20 mouse cellular contexts compared by ENCODE assay signal in genomic region chr5:129026637-129027036, GRCm38 (mm10). TPM values are rescaled to one million over a fixed set of nuclear protein-coding genes. Genes with fewer than 3 reads are reported as not detected.
DNase-seq lines count a peak whose midpoint lies in the region; ATAC-seq and TF ChIP-seq lines count a peak whose summit lies in the region.
"Had no signal": no experiment of that assay in that cellular context is flagged by ENCODE, and none has a peak within 500 bp of the region (broad histone marks: within the 10 kb centered on the region; RNA-seq: fewer than 3 reads in every experiment).

No protein-coding gene starts in this region.

- intact Hi-C loops in left cerebral cortex, postnatal 10 days (cut with DNase I) = no loop called here

- no peaks in the 10 kb centered on the region for H3K27me3 ChIP-seq in forebrain, postnatal 0 days (ENCODE audit: insufficient read depth, low read length)
- no peaks in the 10 kb centered on the region for H3K27me3 ChIP-seq in forebrain, embryonic 13.5 days
- no peaks in the 10 kb centered on the region for H3K27me3 ChIP-seq in lung, embryonic 14.5 days (ENCODE audit: insufficient read depth, low read length)
- no peaks in the 10 kb centered on the region for H3K27me3 ChIP-seq in MEL (ENCODE audit: control insufficient read depth in 1 of 2, insufficient read depth in 2 of 2, low read length in 2 of 2)
- H3K27me3 ChIP-seq in embryonic facial prominence, embryonic 10.5 days (replicated peaks; ENCODE audit: low read depth, poor library complexity, severe bottlenecking) = no peaks in the 10 kb centered on the region
- H3K27me3 ChIP-seq: embryonic facial prominence, embryonic 12.5 days; hindbrain, embryonic 12.5 days; midbrain, embryonic 13.5 days had no signal

- TF ChIP-seq CTCF in forebrain, postnatal 0 days (IDR thresholded peaks at IDR 0.05; ENCODE audit: low read depth) = 0 out of 2 replicates have a peak, but pooled peaks have one; percentile 14
- peak; percentile 16; the same call in 1 of the 2 replicates for TF ChIP-seq CTCF in lung, embryonic 14.5 days (IDR thresholded peaks at IDR 0.05; ENCODE audit: low read depth)
- peak; percentile 15 to 50 (median 17); a peak in 3 of 6 replicates for TF ChIP-seq CTCF in MEL (IDR thresholded peaks at IDR 0.05 in 2 of 3, conservative IDR thresholded peaks at IDR 0.05 in 1 of 3; ENCODE audit: control insufficient read depth in 1 of 3, insufficient read depth in 1 of 3, low read depth in 2 of 3, low read length in 3 of 3, poor library complexity in 1 of 3, severe bottlenecking in 1 of 3)

- no peak overlapping the region for H3K27ac ChIP-seq in forebrain, postnatal 0 days (ENCODE audit: low read depth, low read length)
- H3K27ac ChIP-seq in forebrain, embryonic 13.5 days = no peak overlapping the region
- no peak overlapping the region for H3K27ac ChIP-seq in lung, embryonic 14.5 days (ENCODE audit: low read depth)
- no peak overlapping the region for H3K27ac ChIP-seq in MEL (ENCODE audit: control insufficient read depth, low read depth, low read length)
- H3K27ac ChIP-seq in embryonic facial prominence, embryonic 10.5 days (replicated peaks) = no peak overlapping the region
- H3K27ac ChIP-seq: embryonic facial prominence, embryonic 12.5 days; gastrocnemius, adult 2 months; hindbrain, embryonic 12.5 days; midbrain, embryonic 13.5 days had no signal

- H3K9ac ChIP-seq in forebrain, postnatal 0 days = no peak overlapping the region
- H3K9ac ChIP-seq in forebrain, embryonic 13.5 days = no peak overlapping the region
- no peak overlapping the region for H3K9ac ChIP-seq in lung, embryonic 14.5 days
- no peak overlapping the region for H3K9ac ChIP-seq in MEL (ENCODE audit: control insufficient read depth, low read depth, low read length, poor library complexity, severe bottlenecking)
- H3K9ac ChIP-seq: embryonic facial prominence, embryonic 12.5 days; hindbrain, embryonic 12.5 days; midbrain, embryonic 13.5 days had no signal

- peaks cover 8% of the 10 kb centered on the region for H3K79me2 ChIP-seq in MEL (ENCODE audit: control insufficient read depth, insufficient read depth, low read length, poor library complexity)

- 75% methylated on average over 1 of the region's 1 CpGs for WGBS in forebrain, postnatal 0 days
- 72% methylated on average over 1 of the region's 1 CpGs for WGBS in forebrain, embryonic 13.5 days
- 55% methylated on average over 1 of the region's 1 CpGs for WGBS in lung, embryonic 14.5 days
- 82% methylated on average over 1 of the region's 1 CpGs for WGBS in embryonic facial prominence, embryonic 10.5 days

- peaks cover 29% of the 10 kb centered on the region for H3K36me3 ChIP-seq in forebrain, postnatal 0 days (ENCODE audit: insufficient read depth)
- H3K36me3 ChIP-seq in forebrain, embryonic 13.5 days (ENCODE audit: poor library complexity, severe bottlenecking) = peaks cover 42% of the 10 kb centered on the region
- peaks cover 44% of the 10 kb centered on the region for H3K36me3 ChIP-seq in lung, embryonic 14.5 days (ENCODE audit: insufficient read depth)
- H3K36me3 ChIP-seq in MEL (ENCODE audit: control insufficient read depth in 1 of 2, insufficient read depth in 2 of 2, low read length in 2 of 2) = peaks cover 6 to 7% of the 10 kb centered on the region in 2 experiments; a peak in 3 of 4 replicates
- H3K36me3 ChIP-seq in embryonic facial prominence, embryonic 10.5 days (replicated peaks) = peaks cover 58% of the 10 kb centered on the region

- no peak for DNase-seq in forebrain, postnatal 0 days
- DNase-seq in lung, embryonic 14.5 days = no peak
- no peak for DNase-seq in lung, postnatal 36 days
- no peak for DNase-seq in MEL (ENCODE audit: low read depth, low spot score)
- no peak for DNase-seq in embryonic facial prominence, embryonic 10.5 days (ENCODE audit: low spot score)
- no peak for DNase-seq in left cerebral cortex, postnatal 10 days (ENCODE audit: extremely low spot score in 1 of 2, low spot score in 2 of 2)
- DNase-seq: adrenal gland, adult 2 months; B cell, adult 2 months; cerebellum, adult 11 months; cerebellum, postnatal 10 days; gastrocnemius, adult 2 months; kidney, adult 18-20 months; right cerebral cortex, postnatal 25 days; spleen, adult 18-20 months; thymus, postnatal 14 days had no signal

- 0 out of 2 replicates have a peak, but pooled peaks cover 4% of the 10 kb centered on the region for H3K4me1 ChIP-seq in forebrain, postnatal 0 days (ENCODE audit: insufficient read depth)
- peaks cover 8% of the 10 kb centered on the region for H3K4me1 ChIP-seq in forebrain, embryonic 13.5 days
- no peaks in the 10 kb centered on the region; the same call in 1 of the 2 replicates for H3K4me1 ChIP-seq in lung, embryonic 14.5 days (ENCODE audit: insufficient read depth)
- H3K4me1 ChIP-seq in MEL (ENCODE audit: control insufficient read depth in 1 of 2, insufficient read depth in 2 of 2, low read length in 2 of 2) = no peaks in the 10 kb centered on the region; a peak in 1 of 4 replicates
- peaks cover 7% of the 10 kb centered on the region for H3K4me1 ChIP-seq in embryonic facial prominence, embryonic 10.5 days

- no peak overlapping the region for H3K4me3 ChIP-seq in forebrain, postnatal 0 days (ENCODE audit: low read depth, low read length)
- H3K4me3 ChIP-seq in forebrain, embryonic 13.5 days = no peak overlapping the region
- no peak overlapping the region for H3K4me3 ChIP-seq in lung, embryonic 14.5 days (ENCODE audit: low read depth, low read length)
- no peak overlapping the region for H3K4me3 ChIP-seq in MEL (ENCODE audit: control insufficient read depth in 1 of 2, insufficient read depth in 1 of 2, low read depth in 2 of 2, low read length in 2 of 2)
- no peak overlapping the region for H3K4me3 ChIP-seq in embryonic facial prominence, embryonic 10.5 days
- H3K4me3 ChIP-seq: embryonic facial prominence, embryonic 12.5 days; gastrocnemius, adult 2 months; hindbrain, embryonic 12.5 days; midbrain, embryonic 13.5 days had no signal

- H3K4me2 ChIP-seq in forebrain, postnatal 0 days (ENCODE audit: low read depth) = no peak overlapping the region
- H3K4me2 ChIP-seq in forebrain, embryonic 13.5 days = no peak overlapping the region
- no peak overlapping the region for H3K4me2 ChIP-seq in lung, embryonic 14.5 days
- H3K4me2 ChIP-seq: embryonic facial prominence, embryonic 12.5 days; hindbrain, embryonic 12.5 days; midbrain, embryonic 13.5 days had no signal

- no peaks in the 10 kb centered on the region for H3K9me3 ChIP-seq in forebrain, postnatal 0 days (ENCODE audit: low read length)
- no peaks in the 10 kb centered on the region for H3K9me3 ChIP-seq in forebrain, embryonic 13.5 days (replicated peaks)
- H3K9me3 ChIP-seq in lung, embryonic 14.5 days (ENCODE audit: low read depth, low read length) = no peaks in the 10 kb centered on the region
- no peaks in the 10 kb centered on the region for H3K9me3 ChIP-seq in MEL (replicated peaks; ENCODE audit: insufficient read depth, low read length)
- no peaks in the 10 kb centered on the region for H3K9me3 ChIP-seq in embryonic facial prominence, embryonic 10.5 days
- H3K9me3 ChIP-seq: embryonic facial prominence, embryonic 12.5 days; hindbrain, embryonic 12.5 days; midbrain, embryonic 13.5 days had no signal

- no peak for TF ChIP-seq EP300 in MEL (IDR thresholded peaks at IDR 0.05; ENCODE audit: low read depth in 1 of 2, low read length in 2 of 2)

- TF ChIP-seq POLR2A in MEL (IDR thresholded peaks at IDR 0.05; ENCODE audit: control insufficient read depth in 1 of 2, insufficient read depth in 1 of 2, low read depth in 1 of 2, low read length in 2 of 2, poor library complexity in 1 of 2) = no peak

- no peak for TF ChIP-seq RAD21 in MEL (IDR thresholded peaks at IDR 0.05; ENCODE audit: low read depth, low read length)

- no peak for ATAC-seq in forebrain, postnatal 0 days
- no peak for ATAC-seq in forebrain, embryonic 13.5 days
- no peak for ATAC-seq in lung, embryonic 14.5 days (ENCODE audit: insufficient read depth)
- ATAC-seq: inflammation-experienced regulatory T-cells, adult 6 months; midbrain, embryonic 13.5 days had no signal

TF ChIP-seq in MEL, 35 proteins besides CTCF, POLR2A, EP300 and RAD21 (continues in another document):
- TF ChIP-seq ZKSCAN1 (IDR thresholded peaks at IDR 0.05; ENCODE audit: low read depth, low read length) (no peak), RCOR1 (IDR thresholded peaks at IDR 0.05; ENCODE audit: low read depth, low read length) (no peak), USF1 (IDR thresholded peaks at IDR 0.05; ENCODE audit: low read depth, low read length) (no peak), UBTF (IDR thresholded peaks at IDR 0.05; ENCODE audit: borderline replicate concordance, insufficient read depth, low read depth, low read length) (no peak), ZNF384 (IDR thresholded peaks at IDR 0.05; ENCODE audit: low read depth, low read length) (no peak), MYC (IDR thresholded peaks at IDR 0.05; ENCODE audit: low read depth, low read length) (no peak; the same call in 1 of the 2 replicates), MXI1 (IDR thresholded peaks at IDR 0.05; ENCODE audit: low read depth, low read length) (no peak), SMC3 (IDR thresholded peaks at IDR 0.05; ENCODE audit: low read depth, low read length) (no peak), ETS1 (IDR thresholded peaks at IDR 0.05; ENCODE audit: low read depth, low read length) (no peak)

RNA-seq across cellular contexts. Expression of gene Ran, which starts 6.8 kb away (rescaled TPM):
- 258 and 312 TPM in 2 replicates for total RNA-seq in forebrain, postnatal 0 days (2014; rRNA removed)
- 330 and 336 TPM in 2 replicates for polyA plus RNA-seq in forebrain, postnatal 0 days (2015; fragmentation: Nextera tagmentation; extraction: Ambion mirVana)
- polyA plus RNA-seq in forebrain, embryonic 13.5 days (2015; fragmentation: Nextera tagmentation; extraction: Ambion mirVana) = 746 and 789 TPM in 2 replicates
- polyA plus RNA-seq in lung, embryonic 14.5 days (2014; fragmentation: Nextera tagmentation; extraction: Ambion mirVana) = 737 and 751 TPM in 2 replicates
- total RNA-seq in MEL (2012; rRNA removed) = 950 and 1,019 TPM in 2 replicates
- polyA plus RNA-seq in MEL (2012; ENCODE audit: insufficient read depth in 1 of 2, insufficient read length in 2 of 2, low read depth in 1 of 2, low replicate concordance in 2 of 2, missing spikeins in 1 of 2) = 1,000 to 10,000 TPM in 1 of 2 experiments, 10 to 100 TPM in 1; 91.6 to 2,479 TPM
- polyA plus RNA-seq in embryonic facial prominence, embryonic 10.5 days (2016; fragmentation: Nextera tagmentation; extraction: Ambion mirVana) = 958 and 1,014 TPM in 2 replicates
- total RNA-seq in left cerebral cortex, postnatal 10 days (2021) = 100 to 1,000 TPM; 157 to 172 TPM

RNA-seq across cellular contexts. Expression of gene Stx2, which starts 18.3 kb away (rescaled TPM):
- total RNA-seq in forebrain, postnatal 0 days (2014; rRNA removed) = 17.4 and 18.5 TPM in 2 replicates
- 9.4 and 12.5 TPM in 2 replicates for polyA plus RNA-seq in forebrain, postnatal 0 days (2015; fragmentation: Nextera tagmentation; extraction: Ambion mirVana)
- polyA plus RNA-seq in forebrain, embryonic 13.5 days (2015; fragmentation: Nextera tagmentation; extraction: Ambion mirVana) = 17.1 and 18.1 TPM in 2 replicates
- 27.1 and 28.5 TPM in 2 replicates for polyA plus RNA-seq in lung, embryonic 14.5 days (2014; fragmentation: Nextera tagmentation; extraction: Ambion mirVana)
- total RNA-seq in MEL (2012; rRNA removed) = 69.0 and 84.8 TPM in 2 replicates
- 10 to 100 TPM in 1 of 2 experiments, not detected in 1; 97.1 TPM for polyA plus RNA-seq in MEL (2012; ENCODE audit: insufficient read depth in 1 of 2, insufficient read length in 2 of 2, low read depth in 1 of 2, low replicate concordance in 2 of 2, missing spikeins in 1 of 2)
- polyA plus RNA-seq in embryonic facial prominence, embryonic 10.5 days (2016; fragmentation: Nextera tagmentation; extraction: Ambion mirVana) = 22.2 and 24.9 TPM in 2 replicates
- total RNA-seq in left cerebral cortex, postnatal 10 days (2021) = 10 to 100 TPM; 26.5 to 31.0 TPM
